Comparison of ENCODE assay signal across 19 mouse cellular contexts in the genomic region with DNA sequence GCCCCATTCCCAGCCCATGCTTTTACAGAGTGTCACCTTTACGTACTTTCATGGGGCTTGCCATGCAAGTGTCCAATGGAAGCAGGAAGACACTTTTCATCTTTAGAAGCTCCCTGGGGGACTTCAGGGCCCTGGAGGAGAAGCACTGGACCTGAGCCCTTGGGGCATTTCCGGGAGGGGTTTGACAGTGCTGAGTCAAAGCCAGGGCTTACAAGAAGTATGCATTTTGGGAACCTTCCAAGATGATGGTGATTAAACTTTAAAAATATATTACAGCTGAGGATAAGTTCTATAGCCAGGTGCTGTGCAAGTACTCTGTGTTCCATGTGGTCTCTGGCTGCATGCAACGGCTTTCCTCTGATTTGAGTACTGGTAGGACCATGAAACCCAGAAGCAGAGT.
"Had no signal": no experiment of that assay in that cellular context is flagged by ENCODE, and none has a peak within 500 bp of the region (broad histone marks: within the 10 kb centered on the region; RNA-seq: fewer than 3 reads in every experiment).

No protein-coding gene starts in this region.

- ATAC-seq: intestine, postnatal 0 days; liver, embryonic 12.5 days had no signal

- H3K27ac ChIP-seq: layer of hippocampus, adult 2 months; limb, embryonic 10.5 days; limb, embryonic 13.5 days; liver, embryonic 12.5 days; liver, embryonic 15.5 days; lung, embryonic 15.5 days; stomach, embryonic 15.5 days had no signal

- H3K36me3 ChIP-seq: limb, embryonic 10.5 days; limb, embryonic 13.5 days; liver, embryonic 12.5 days; liver, embryonic 15.5 days; lung, embryonic 15.5 days; stomach, embryonic 15.5 days had no signal

- H3K9ac ChIP-seq: limb, embryonic 13.5 days; liver, embryonic 12.5 days; liver, embryonic 15.5 days; lung, embryonic 15.5 days; stomach, embryonic 15.5 days had no signal

- H3K4me1 ChIP-seq: limb, embryonic 13.5 days; liver, embryonic 12.5 days; liver, embryonic 15.5 days; stomach, embryonic 15.5 days had no signal

- H3K4me2 ChIP-seq: limb, embryonic 13.5 days; liver, embryonic 12.5 days; liver, embryonic 15.5 days; lung, embryonic 15.5 days; midbrain, embryonic 11.5 days; stomach, embryonic 15.5 days had no signal

- H3K27me3 ChIP-seq: limb, embryonic 13.5 days; liver, embryonic 12.5 days; liver, embryonic 15.5 days; lung, embryonic 15.5 days; stomach, embryonic 15.5 days had no signal

- H3K9me3 ChIP-seq: limb, embryonic 10.5 days; limb, embryonic 13.5 days; liver, embryonic 12.5 days; liver, embryonic 15.5 days; lung, embryonic 15.5 days; stomach, embryonic 15.5 days had no signal

- DNase-seq: layer of hippocampus, adult 9-11 months; liver; lung, adult 18-20 months; lung, postnatal 10 days; lung, postnatal 4 days; midbrain, embryonic 14.5 days; right cerebral cortex, adult 18-20 months; right cerebral cortex, postnatal 14 days; right cerebral cortex, postnatal 4 days; thymus, postnatal 25 days had no signal

- H3K4me3 ChIP-seq: layer of hippocampus, adult 2 months; limb, embryonic 10.5 days; limb, embryonic 13.5 days; liver, embryonic 12.5 days; liver, embryonic 15.5 days; lung, embryonic 15.5 days; stomach, embryonic 15.5 days had no signal
